Mouse (Mus musculus) hindbrain, embryonic 12.5 days (tissue): ENCODE results near the gene Lgr6. TPM values are rescaled to one million over a fixed set of nuclear protein-coding genes. Genes with fewer than 3 reads are reported as not detected.

Experiments
- polyA plus RNA-seq: library from polyadenylated mRNA; unstranded; fragments of >200 nt; fragmentation: Nextera tagmentation; extraction: Ambion mirVana; gene quantifications from 2 replicates; pipeline ENCODE4 v1.2.1, GENCODE M21; 2016

Lgr6 gene
- polyA plus RNA-seq, 1 experiment from 2014 or later: 0.90 TPM

Other genes with a start within 250 kb of the Lgr6 start
- 12.7 and 13.2 TPM in 2 replicates for gene Ppp1r12b, start 149.3 kb downstream of the Lgr6 start, polyA plus RNA-seq
- 26.6 and 30.8 TPM in 2 replicates for gene Ube2t, start 142.7 kb downstream of the Lgr6 start, polyA plus RNA-seq
- gene Ptpn7, start 27.4 kb upstream of the Lgr6 start, polyA plus RNA-seq: 1.2 TPM in 2 replicates
- 171 and 183 TPM in 2 replicates for gene Arl8a, start 41.5 kb upstream of the Lgr6 start, polyA plus RNA-seq
- 0.10 and 0.12 TPM in 2 replicates for gene Gpr37l1, start 62.4 kb upstream of the Lgr6 start, polyA plus RNA-seq
- gene Elf3, start 153.3 kb upstream of the Lgr6 start, polyA plus RNA-seq: 1.3 and 1.6 TPM in 2 replicates
- gene Rnpep, start 178.8 kb upstream of the Lgr6 start, polyA plus RNA-seq: 95.6 and 101 TPM in 2 replicates
- gene Timm17a, start 208.5 kb upstream of the Lgr6 start, polyA plus RNA-seq: 141 and 147 TPM in 2 replicates
- gene Lmod1, start 219.5 kb upstream of the Lgr6 start, polyA plus RNA-seq: 0.44 and 0.94 TPM in 2 replicates